Mouse (Mus musculus) CH12F3 (cell line): ENCODE measurements around the gene Hmgcr.
"Not testable (repeated sequence)": the region's sequence is repeated elsewhere in the genome, so short reads cannot be mapped to it uniquely, and the experiment has no call there.

ENCODE experiments used
- in situ Hi-C: fragments of 300-500 bp; cut with MboI; formaldehyde crosslinking; loops from 2 replicates; pipeline ENCODE4 v1.14.3; 2020; ENCODE audit warnings: low sequenced_read_pairs

The Hmgcr gene

DNA sequence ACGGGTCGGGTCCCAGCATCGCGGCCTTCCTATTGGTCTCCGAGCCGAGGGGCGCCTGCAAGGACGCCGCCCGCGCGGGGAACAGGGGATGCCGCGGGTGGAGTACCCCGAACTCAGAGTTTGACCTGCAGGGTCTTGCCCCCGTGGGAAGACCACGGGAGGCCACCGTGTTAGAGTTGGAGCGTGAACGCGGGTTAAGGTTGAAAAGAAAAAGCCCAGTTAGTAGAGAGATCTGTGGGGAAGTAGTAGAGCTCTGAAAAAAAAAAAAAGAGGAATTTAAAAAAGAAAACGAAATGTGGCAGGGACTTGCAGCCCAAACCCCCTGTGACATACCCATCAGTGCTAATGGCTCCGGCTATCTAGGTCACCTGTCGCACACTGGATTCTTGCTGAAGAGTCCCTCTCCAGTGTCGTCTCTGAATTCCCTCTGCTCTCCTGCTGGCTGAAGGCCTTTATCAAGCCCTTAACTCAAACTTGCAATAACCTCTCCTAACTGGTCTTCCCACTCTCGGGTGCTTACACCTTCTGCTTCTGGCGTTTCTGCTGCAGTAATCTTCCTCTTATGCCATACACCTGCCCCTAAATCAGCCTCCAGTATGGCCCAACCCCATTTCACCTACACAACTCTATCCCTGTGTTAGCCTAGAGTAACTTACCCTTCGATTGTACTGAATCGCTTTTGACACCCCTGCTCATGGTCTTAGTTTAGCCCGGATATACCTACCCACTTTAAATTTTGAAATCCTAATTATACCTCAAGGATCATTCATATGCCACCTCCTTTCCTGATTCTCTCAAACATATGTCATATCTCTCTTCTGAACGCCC is 556 bp upstream of the Hmgcr start:
- in situ Hi-C loops = no loop called here

DNA sequence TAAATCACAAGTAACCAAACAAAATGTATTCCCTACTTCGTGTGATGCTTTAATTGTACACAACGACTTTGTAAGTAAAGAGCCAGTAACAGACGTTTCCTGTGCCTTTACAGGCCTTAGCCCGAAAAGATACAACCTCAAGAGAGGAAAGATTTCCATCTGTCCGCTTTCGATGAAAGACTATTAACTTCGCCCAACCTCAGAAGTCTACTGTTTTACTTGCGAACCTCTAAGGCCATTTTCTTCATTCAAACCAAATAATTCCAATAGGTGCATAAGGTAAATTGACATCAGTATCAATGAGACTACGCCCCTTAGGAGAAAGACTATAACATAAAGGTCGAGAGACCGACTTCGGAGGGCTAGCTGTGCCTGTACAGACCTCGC is 724 bp downstream of the Hmgcr start:
- in situ Hi-C loops = no loop called here

DNA sequence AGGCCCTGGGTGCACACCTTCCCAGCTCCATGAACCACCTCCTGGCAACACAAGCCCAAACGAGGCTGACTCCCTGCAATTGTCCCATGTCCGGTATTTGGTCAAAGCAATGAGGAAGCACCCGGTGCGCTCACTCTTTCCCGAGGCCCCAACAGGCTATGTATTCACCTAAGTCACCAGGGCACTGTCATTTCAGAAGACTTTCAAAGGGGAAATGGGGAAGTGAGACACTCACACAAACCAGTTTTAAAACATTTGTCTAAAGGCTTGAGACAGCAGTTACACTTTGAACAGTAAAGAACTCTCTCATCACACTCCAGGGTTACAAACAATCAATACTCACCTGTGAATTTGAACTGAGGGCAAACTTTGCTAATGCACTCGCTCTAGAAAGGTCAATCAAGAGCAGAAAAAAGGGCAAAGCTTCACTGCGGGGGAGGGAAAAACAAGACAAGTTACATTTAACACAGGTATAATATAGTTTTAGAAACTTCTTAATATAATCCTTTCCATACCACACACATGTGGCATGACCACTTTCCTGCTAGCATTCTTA is 6.2 kb downstream of the Hmgcr start:
- in situ Hi-C loops = no loop called here

DNA sequence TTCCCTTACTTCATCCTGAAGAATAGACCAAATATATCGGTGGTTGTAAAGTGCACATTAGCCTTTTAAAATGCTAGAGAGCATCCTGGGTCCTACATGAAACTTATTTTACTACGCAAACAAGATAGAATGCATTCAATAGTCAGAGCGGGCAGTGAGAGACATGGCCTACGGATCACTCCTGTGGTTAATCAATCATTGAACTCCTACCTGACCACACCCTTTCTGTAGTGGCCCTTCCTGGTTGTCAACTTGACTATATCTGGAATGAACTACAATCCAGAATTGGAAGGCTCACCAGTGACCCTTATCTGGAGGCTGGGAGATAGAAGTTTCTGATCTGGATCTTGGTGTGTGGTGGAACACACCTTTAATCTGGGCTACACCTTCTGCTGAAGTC is 7.6 kb downstream of the Hmgcr start:
- in situ Hi-C loops = not testable (repeated sequence)

DNA sequence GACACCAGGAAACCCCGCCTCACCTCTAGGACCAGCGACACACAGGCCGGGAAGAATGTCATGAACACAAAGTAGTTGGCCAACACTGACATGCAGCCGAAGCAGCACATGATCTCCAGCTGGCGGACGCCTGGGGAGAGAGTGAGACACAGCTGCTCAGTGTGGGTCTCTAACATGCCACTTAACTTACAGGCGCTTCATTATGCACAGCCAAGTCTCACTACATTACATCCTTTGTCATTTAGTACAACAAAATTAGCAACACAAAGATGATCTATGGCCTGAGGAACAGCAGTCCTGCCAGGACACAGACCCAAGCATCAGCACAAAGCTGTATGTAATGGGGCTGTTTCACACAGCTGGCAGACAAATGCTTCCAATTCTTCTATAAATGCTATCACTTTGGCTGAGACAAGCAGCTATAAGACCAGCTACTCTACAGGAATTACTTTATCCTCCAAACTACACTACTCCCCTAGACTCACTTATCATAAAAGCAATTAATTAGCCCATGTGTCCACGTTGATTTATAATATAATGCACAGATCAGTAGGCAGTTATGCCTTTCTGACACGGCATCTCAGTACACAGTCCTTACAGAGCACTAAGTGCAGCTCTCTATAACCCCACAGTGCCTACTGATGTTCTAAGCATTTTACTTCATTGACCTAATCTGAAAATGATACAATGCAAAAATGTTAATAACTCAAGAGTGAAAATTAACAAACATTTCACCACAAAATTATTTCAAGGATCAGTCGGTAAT is 10.5 kb downstream of the Hmgcr start:
- in situ Hi-C loops = no loop called here

DNA sequence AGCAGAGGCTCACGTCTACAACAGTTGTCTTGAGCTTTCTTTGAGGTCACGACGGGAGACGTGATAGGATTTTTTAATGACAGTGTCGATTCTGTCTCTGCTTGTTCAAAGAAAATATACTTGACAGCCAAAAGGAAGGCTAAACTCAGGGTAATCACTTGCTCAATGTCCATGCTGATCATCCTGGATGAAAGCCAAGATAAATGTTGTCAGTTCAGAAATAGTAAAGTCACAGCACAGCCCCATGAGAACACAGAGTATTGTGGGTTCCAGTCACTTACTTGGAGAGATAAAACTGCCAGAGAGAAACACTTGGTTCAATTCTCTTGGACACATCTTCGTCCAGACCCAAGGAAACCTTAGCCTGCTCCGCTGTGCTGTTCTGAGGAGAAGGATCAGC is 11.8 kb downstream of the Hmgcr start:
- in situ Hi-C loops = no loop called here

DNA sequence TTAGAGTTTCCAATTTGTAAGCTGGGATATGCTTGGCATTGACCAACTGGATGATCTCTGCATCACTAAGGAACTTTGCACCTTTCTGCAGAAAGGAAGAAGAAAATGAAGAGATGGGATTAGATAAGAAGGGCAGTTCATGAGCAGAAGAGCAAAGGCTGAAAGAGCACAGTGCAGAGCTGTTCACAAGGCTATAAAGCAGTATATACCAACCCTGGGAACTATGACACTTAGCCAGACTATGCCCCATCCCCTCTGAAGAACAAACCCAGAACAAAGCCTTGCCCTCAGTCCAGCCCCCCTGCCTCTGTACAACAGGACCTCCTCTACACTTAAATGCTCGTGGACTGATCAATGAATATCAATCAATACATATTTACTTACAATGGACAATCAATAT is 14.1 kb downstream of the Hmgcr start:
- in situ Hi-C loops = no loop called here

DNA sequence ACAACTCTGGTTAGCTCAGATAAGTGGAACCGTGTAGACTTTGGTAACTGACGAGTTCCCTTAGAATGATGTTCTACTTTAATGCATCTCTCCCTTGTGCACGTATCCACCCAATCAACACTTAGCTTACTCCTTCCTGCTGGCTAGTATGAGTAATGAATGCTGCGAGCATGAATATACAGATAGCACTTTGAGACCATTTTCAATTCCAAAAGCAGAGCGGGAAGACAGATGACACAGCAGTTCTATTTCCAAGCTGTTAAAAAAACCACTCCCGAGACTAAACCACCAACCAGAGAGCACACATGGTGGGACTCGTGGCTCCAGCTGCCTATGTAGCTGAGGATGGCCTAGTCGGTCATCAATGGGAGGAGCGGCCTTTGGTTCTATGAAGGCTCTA is 17.7 kb downstream of the Hmgcr start:
- in situ Hi-C loops = no loop called here

DNA sequence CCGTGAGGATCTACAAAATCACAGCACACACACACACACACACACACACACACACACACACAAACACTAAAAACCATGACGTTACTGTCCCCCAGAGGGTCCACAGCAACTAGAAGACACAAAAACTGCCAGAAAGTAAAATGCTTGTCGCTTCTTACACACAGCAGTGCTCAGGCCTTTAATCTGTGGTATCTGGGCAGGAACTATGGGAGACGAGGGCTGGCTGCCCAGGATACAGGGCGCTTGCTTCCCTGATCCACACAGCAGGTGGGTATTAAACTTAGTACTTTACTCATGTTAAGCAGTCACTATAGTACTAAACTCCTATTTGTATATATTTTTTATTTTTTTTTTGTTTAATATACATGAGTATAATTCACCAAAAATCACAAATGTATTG is 24.9 kb downstream of the Hmgcr start:
- in situ Hi-C loops = no loop called here

DNA sequence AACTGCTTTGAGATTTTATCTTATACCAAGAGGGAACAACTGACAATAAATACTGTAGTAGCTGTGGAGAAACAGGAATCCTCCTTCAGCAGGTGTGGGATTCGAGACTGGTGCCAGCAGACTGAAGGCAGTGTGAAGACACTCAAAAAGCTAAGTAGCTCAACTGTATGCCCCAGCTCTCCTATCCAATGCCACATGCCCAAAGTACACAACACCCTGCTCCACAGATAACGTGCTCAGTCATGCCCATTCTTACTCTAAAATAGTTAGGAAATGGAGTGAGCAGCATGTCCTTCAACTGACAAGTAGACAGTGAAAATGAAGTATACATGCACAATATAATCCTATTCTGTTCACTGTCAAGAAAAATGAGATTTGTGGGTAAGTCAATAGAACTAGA is 26.6 kb downstream of the Hmgcr start:
- in situ Hi-C loops = no loop called here

DNA sequence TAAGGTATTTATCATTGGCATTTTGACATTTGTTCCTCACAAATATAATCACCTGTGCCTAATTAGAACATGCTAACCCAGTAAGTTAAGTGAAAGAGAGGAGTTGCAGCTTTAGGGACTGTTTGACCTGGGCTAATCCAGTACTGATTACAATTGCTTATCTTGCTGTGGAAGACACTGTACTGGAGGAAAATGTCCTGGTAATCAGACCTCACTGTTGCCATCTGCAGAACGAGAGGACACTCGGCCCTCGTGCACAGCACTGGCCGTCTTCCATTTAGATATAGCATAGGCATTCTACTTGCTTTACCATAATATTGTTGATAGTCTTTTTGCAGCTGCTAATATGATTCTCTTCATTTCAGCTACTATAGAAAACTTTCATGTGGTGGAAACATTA is 40.3 kb downstream of the Hmgcr start:
- in situ Hi-C loops = no loop called here

DNA sequence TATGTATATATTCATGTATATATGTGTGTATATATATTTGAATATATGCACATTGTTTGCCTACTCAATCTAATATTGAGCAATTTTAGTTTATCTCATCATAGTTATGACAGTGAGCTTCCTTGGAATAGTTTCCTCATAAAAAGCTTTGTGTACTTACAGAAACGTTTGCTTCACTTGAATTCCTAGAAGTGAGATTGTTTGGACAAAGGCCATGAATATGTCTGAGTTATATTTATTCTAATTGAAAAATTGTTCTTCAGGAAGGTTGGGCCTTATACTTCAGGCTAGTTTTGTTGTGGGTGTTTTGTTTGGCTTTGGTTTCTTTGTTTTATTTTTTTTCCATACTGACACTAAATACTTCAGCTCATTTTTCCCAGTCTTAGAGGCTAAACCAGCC is 49.8 kb downstream of the Hmgcr start:
- in situ Hi-C loops = no loop called here

DNA sequence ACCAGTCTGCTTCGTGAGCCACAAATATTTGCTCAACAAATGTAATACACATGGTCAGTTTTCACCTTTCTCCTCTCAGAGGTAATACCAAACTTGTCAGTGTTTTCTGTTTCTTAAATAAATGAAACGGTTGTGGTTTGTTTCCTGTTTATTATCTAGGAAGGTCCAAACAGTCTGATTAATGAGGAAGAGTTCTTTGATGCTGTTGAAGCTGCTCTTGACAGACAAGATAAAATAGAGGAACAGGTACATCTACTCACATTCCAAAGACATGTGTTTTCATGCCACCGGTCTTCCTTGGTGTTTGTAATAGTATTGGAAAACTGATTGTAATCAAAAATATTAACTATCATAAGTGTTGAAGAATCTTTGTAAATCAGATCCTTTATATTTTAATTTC is 56.1 kb downstream of the Hmgcr start:
- in situ Hi-C loops = no loop called here

DNA sequence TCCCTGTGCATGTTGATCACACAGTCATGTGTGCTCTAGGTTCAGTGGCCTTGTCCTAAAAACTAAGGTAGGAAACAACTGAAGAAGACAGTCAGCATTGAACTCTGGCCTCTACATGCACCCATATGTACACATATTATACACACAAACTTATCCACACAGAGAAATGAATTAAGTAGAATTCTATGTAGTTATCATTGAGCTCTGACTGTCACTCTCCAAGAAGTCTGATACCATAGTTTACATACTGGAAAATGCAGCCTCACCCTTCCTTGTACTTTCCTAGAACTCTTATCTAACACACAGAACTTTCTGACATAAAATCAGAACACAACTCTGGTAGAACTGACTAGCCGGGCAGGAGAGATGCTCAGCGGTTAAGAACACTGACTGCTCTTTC is 66.5 kb downstream of the Hmgcr start:
- in situ Hi-C loops = no loop called here

DNA sequence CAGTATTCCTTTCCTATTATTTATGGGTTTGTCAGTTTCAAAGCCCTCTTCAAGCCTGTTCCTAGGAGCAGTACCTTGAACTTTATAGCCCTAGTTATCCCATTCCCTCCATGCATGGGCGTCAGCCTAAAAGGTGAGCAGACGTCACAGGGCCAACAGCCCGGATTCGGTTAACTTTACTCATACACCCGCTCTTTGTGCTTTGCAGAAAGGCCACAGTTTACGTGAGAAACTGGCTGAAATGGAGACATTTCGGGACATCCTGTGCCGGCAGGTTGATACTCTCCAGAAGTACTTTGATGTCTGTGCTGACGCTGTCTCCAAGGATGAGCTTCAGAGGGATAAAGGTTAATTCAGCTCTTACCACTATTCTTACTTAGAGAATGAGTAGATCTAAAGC is 71.6 kb downstream of the Hmgcr start:
- in situ Hi-C loops = loop anchor here (25.0 kb wide), 1 partner anchor 562 kb away; no protein-coding TSS in a partner anchor
